Mouse (Mus musculus) embryo, embryonic 11.5 days (tissue): ENCODE measurements around the gene Gm49337.

Experiments used
- DNase-seq: peaks from one replicate; pipeline ENCODE4 v3.0.0-alpha.2; 2012; ENCODE audit warnings: low read depth, low spot score

Gm49337 gene

GRCm38 (mm10) chr4:116162142-116162541, 11.0 kb upstream of the Gm49337 start:
- DNase-seq = no peak

GRCm38 (mm10) chr4:116164759-116165554, 8.2 kb upstream of the Gm49337 start:
- DNase-seq = no peak

GRCm38 (mm10) chr4:116165708-116166407, 7.3 kb upstream of the Gm49337 start:
- DNase-seq = no peak

GRCm38 (mm10) chr4:116167404-116167803, 5.8 kb upstream of the Gm49337 start, which contains the start of gene Tspan1:
Tspan1 (minus strand) TSS chr4:116167601.
- no peak for DNase-seq

GRCm38 (mm10) chr4:116168617-116169352, 4.4 kb upstream of the Gm49337 start:
- no peak for DNase-seq

- no peak for DNase-seq
These were observed 3.9 kb upstream of the Gm49337 start for GRCm38 (mm10) chr4:116169353-116169672.

GRCm38 (mm10) chr4:116173752-116174151, 568 bp downstream of the Gm49337 start:
- no peak for DNase-seq

GRCm38 (mm10) chr4:116174466-116175116, 1.4 kb downstream of the Gm49337 start:
- no peak for DNase-seq

- DNase-seq = no peak
These were observed 2.0 kb downstream of the Gm49337 start for GRCm38 (mm10) chr4:116175136-116175535.

GRCm38 (mm10) chr4:116175711-116176542, 2.7 kb downstream of the Gm49337 start:
- no peak for DNase-seq

- no peak for DNase-seq
These were observed 3.4 kb downstream of the Gm49337 start for GRCm38 (mm10) chr4:116176543-116176988.

- DNase-seq = no peak
These were observed 4.0 kb downstream of the Gm49337 start for GRCm38 (mm10) chr4:116177140-116177539.

- DNase-seq = no peak
These were observed 8.9 kb downstream of the Gm49337 start for GRCm38 (mm10) chr4:116182079-116182478.

GRCm38 (mm10) chr4:116182745-116183144, 9.6 kb downstream of the Gm49337 start:
- DNase-seq = peak; percentile 14

GRCm38 (mm10) chr4:116185083-116185482, 11.9 kb downstream of the Gm49337 start:
- no peak for DNase-seq

GRCm38 (mm10) chr4:116192286-116192835, 19.2 kb downstream of the Gm49337 start:
- DNase-seq = no peak

- DNase-seq = no peak
These were observed 20.6 kb downstream of the Gm49337 start for GRCm38 (mm10) chr4:116193583-116194383.

- no peak for DNase-seq
These were observed 25.2 kb downstream of the Gm49337 start for GRCm38 (mm10) chr4:116198422-116198821.

- no peak for DNase-seq
These were observed 31.2 kb downstream of the Gm49337 start for GRCm38 (mm10) chr4:116204422-116204821.

- no peak for DNase-seq
These were observed 33.3 kb downstream of the Gm49337 start for GRCm38 (mm10) chr4:116206531-116206930.
